9 mouse cellular contexts compared by ENCODE assay signal in the genomic region with DNA sequence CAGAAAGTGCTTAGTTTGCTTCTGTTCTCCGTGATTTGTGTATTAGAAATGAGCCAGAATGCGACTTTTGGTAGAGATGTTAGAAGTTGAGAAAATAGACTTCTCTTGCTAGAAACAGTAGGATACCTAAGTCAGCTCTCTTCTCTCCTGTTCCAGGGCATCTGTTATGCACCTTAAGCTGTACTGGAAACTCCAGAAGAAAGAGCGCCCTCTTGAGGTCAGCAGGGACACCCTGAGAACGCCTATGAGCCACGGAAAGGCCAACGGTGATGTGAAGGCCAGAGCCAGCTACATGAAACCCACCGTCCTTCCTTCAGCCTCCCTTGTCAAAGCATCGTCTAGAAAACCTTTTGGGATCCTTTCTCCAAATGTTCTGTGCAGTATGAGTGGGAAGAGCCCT. TPM values are rescaled to one million over a fixed set of nuclear protein-coding genes. Genes with fewer than 3 reads are reported as not detected.
DNase-seq lines count a peak whose midpoint lies in the region; ATAC-seq and TF ChIP-seq lines count a peak whose summit lies in the region.
"Had no signal": no experiment of that assay in that cellular context is flagged by ENCODE, and none has a peak within 500 bp of the region (broad histone marks: within the 10 kb centered on the region; RNA-seq: fewer than 3 reads in every experiment).

No protein-coding gene starts in this region.

- no peak overlapping the region for H3K27ac ChIP-seq in neural tube, embryonic 15.5 days (replicated peaks)
- H3K27ac ChIP-seq in heart, postnatal 0 days (ENCODE audit: low read depth): no peak overlapping the region
- H3K27ac ChIP-seq in left cerebral cortex, adult 2 months: peak overlapping the region; percentile 47

- no peak overlapping the region for H3K9ac ChIP-seq in neural tube, embryonic 15.5 days (replicated peaks)
- no peak overlapping the region for H3K9ac ChIP-seq in heart, postnatal 0 days (replicated peaks; ENCODE audit: low read depth, low read length)

- intact Hi-C loops in left cerebral cortex, adult 2 months (cut with DNase I): loop anchor here (1.0 kb wide), 1 partner anchor 57 kb away; no protein-coding TSS in a partner anchor

- no peaks in the 10 kb centered on the region for H3K9me3 ChIP-seq in neural tube, embryonic 15.5 days (replicated peaks)
- H3K9me3 ChIP-seq in heart, postnatal 0 days (replicated peaks; ENCODE audit: control insufficient read depth, low read length): no peaks in the 10 kb centered on the region

- peaks cover 17% of the 10 kb centered on the region; the same call in 1 of the 2 replicates for H3K36me3 ChIP-seq in neural tube, embryonic 15.5 days
- peaks cover 14% of the 10 kb centered on the region; the same call in 1 of the 2 replicates for H3K36me3 ChIP-seq in heart, postnatal 0 days (replicated peaks; ENCODE audit: control insufficient read depth, insufficient read depth, low read length)

- H3K4me1 ChIP-seq in neural tube, embryonic 15.5 days: 0 out of 2 replicates have a peak, but pooled peaks cover 3% of the 10 kb centered on the region
- peaks cover 9% of the 10 kb centered on the region; the same call in 1 of the 2 replicates for H3K4me1 ChIP-seq in heart, postnatal 0 days (ENCODE audit: control insufficient read depth, insufficient read depth)

- WGBS in neural tube, embryonic 15.5 days: 45% methylated on average over 8 of the region's 8 CpGs
- WGBS in heart, postnatal 0 days: 36% methylated on average over 8 of the region's 8 CpGs

- ATAC-seq in neural tube, embryonic 15.5 days (ENCODE audit: low FRiP score): no peak
- ATAC-seq in activated CD4-positive, CD25-positive, alpha-beta regulatory T cell, adult 4 months: peak; percentile 48
- no peak for ATAC-seq in heart, postnatal 0 days (ENCODE audit: insufficient read depth, low read depth)

- no peak overlapping the region for H3K4me3 ChIP-seq in neural tube, embryonic 15.5 days (replicated peaks)
- H3K4me3 ChIP-seq in heart, postnatal 0 days (ENCODE audit: low read depth, low read length): no peak overlapping the region
- H3K4me3 ChIP-seq in left cerebral cortex, adult 2 months: no peak overlapping the region
- H3K4me3 ChIP-seq: myocyte had no signal

- DNase-seq in neural tube, embryonic 10.5 days (ENCODE audit: extremely low spot score, low spot score): peak; percentile 32
- peak; percentile 54 to 67 for DNase-seq in cerebellum, postnatal 36 days
- DNase-seq in heart, postnatal 0 days (ENCODE audit: low spot score): peak; percentile 62
- peak; percentile 59 to 64 for DNase-seq in left cerebral cortex, adult 2 months (ENCODE audit: extremely low spot score in 1 of 2, low spot score in 2 of 2)
- peak; percentile 80 for DNase-seq in naive thymus-derived CD4-positive, alpha-beta T cell, adult 2 months (ENCODE audit: low read depth)
- DNase-seq in thymus, postnatal 4 days: peak; percentile 63

- TF ChIP-seq EP300 in heart, postnatal 0 days (IDR thresholded peaks at IDR 0.05; ENCODE audit: low read depth): no peak

- H3K4me2 ChIP-seq in neural tube, embryonic 15.5 days: no peak overlapping the region
- no peak overlapping the region for H3K4me2 ChIP-seq in heart, postnatal 0 days (ENCODE audit: low read depth, low read length)

- peak; percentile 76 for TF ChIP-seq CTCF in heart, postnatal 0 days (IDR thresholded peaks at IDR 0.05; ENCODE audit: low read depth)
- peak; percentile 78 for TF ChIP-seq CTCF in left cerebral cortex, adult 2 months (IDR thresholded peaks at IDR 0.05)

- no peaks in the 10 kb centered on the region for H3K27me3 ChIP-seq in neural tube, embryonic 15.5 days (replicated peaks)
- H3K27me3 ChIP-seq in heart, postnatal 0 days (ENCODE audit: control insufficient read depth, insufficient read depth, low read length): no peaks in the 10 kb centered on the region

RNA-seq across cellular contexts. Expression of a gene that starts 41.4 kb away (rescaled TPM):
- 17.1 and 18.1 TPM in 2 replicates for polyA plus RNA-seq in neural tube, embryonic 15.5 days (2015; fragmentation: Nextera tagmentation; extraction: Ambion mirVana)
- 1 to 10 TPM; 8.1 to 9.2 TPM for polyA plus RNA-seq in activated CD4-positive, CD25-positive, alpha-beta regulatory T cell, adult 4 months (2017; shearing (Covaris generic))
- 1.3 and 44.1 TPM in 2 replicates for total RNA-seq in heart, postnatal 0 days (2014; rRNA removed; ENCODE audit: low replicate concordance)
- 10.9 and 11.8 TPM in 2 replicates for polyA plus RNA-seq in heart, postnatal 0 days (2015; fragmentation: Nextera tagmentation; extraction: Ambion mirVana)
- 10 to 100 TPM; 18.9 to 20.6 TPM for total RNA-seq in left cerebral cortex, adult 2 months (2021)
